Mouse (Mus musculus) ES-Bruce4 (cell line): ENCODE data around the gene H3f3a.

Source experiments
- CTCF ChIP-seq: IDR thresholded peaks from one replicate; pipeline ENCODE4 v1.8.1; 2011; ENCODE audit warnings: low read depth, low read length
- EP300 ChIP-seq: IDR thresholded peaks from 2 replicates; pipeline ENCODE4 v1.6.1; 2011; ENCODE audit warnings: low read depth, low read length; ENCODE audit not compliant: insufficient read depth
- POLR2A ChIP-seq: IDR thresholded peaks from one replicate; pipeline ENCODE4 v1.8.1; 2011; ENCODE audit warnings: low read length; ENCODE audit not compliant: insufficient read depth

GRCm38 (mm10) chr1:180757956-180758520 is 55.7 kb downstream of the H3f3a start:
- no peak for TF ChIP-seq POLR2A
- TF ChIP-seq CTCF = no peak
- TF ChIP-seq EP300 = no peak
